Mouse (Mus musculus) mouse trophoblast stem cell (cell line): ENCODE data around the gene Tec.

Experiments used
- in situ Hi-C, 2 experiments: fragments of 300-500 bp; cut with MseI, MboI; formaldehyde crosslinking; loops; 2 replicates in 1 of 2; 3 replicates in 1 of 2; pipeline ENCODE4 v1.15.1; 2025

Tec gene

DNA sequence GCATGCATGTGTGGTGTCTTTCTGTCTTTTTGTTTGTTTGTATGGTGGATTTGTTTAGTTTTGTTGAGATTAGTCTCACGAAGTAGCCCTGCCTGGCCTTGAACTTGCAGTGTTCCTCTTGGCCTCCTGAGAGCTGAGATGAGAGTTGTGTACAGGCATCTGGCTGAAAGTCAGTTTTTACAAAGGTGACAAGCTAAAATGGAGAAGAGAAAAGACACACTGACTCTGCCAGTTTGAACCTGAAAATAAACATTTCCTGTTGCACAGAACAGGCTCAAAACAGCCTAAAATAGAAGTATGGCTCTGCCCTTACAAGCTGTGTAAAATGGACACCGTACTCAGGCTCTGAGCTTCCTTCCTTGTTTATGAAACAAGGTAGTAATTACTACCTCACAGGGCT is 14.9 kb downstream of the Tec start:
- in situ Hi-C loops: no loop called here

DNA sequence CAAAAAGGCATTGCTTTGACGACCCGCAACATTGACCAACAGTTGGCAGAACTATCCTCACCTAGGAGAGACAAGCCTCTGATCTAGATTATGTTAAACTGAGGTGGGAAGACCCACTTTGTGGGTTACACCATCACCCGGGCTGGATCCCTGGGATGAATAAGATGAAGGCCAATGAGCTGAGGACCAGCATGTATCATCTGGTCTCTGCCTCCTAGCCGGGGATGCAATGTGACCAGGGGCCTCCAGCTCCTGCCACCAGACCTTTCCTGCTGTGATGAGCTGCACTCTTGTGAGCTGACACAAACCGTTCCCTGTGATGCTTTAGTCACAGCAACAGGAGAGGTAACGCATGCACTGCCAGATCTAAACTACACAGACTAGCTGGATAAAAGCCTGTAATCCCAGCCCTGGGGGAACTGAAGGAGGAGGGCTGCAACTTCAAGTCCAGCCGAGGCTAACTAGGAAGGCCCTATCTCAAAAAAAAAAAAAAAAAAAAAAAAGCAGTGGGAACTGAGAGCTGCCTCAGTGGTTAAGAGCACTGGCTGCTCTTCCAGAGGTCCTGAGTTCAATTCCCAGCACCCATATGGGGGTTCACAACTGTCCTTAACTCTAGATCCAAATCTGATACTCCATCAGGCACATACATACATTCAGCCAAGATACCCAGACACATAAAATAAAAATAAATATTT is 15.8 kb downstream of the Tec start:
- in situ Hi-C loops: no loop called here

DNA sequence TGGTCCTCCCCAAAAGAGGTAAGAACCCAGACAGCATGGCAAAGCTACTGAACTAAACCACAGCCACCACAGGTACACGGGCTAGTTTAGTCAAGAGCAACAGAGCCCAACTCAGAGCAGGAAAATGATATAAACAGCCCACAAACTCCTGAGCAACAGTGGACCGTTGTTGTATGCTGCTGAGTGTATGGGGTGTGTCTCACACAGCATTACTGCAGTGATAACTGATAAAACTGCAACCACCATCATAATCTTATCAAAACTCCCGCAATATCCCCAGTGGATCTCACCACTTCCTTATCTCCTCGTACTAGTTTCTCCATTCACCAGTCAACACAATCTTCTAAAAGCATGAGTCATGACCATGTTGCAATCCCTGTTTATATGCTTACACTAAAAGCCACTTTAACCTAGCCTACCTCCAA is 16.6 kb downstream of the Tec start:
- in situ Hi-C loops: no loop called here

DNA sequence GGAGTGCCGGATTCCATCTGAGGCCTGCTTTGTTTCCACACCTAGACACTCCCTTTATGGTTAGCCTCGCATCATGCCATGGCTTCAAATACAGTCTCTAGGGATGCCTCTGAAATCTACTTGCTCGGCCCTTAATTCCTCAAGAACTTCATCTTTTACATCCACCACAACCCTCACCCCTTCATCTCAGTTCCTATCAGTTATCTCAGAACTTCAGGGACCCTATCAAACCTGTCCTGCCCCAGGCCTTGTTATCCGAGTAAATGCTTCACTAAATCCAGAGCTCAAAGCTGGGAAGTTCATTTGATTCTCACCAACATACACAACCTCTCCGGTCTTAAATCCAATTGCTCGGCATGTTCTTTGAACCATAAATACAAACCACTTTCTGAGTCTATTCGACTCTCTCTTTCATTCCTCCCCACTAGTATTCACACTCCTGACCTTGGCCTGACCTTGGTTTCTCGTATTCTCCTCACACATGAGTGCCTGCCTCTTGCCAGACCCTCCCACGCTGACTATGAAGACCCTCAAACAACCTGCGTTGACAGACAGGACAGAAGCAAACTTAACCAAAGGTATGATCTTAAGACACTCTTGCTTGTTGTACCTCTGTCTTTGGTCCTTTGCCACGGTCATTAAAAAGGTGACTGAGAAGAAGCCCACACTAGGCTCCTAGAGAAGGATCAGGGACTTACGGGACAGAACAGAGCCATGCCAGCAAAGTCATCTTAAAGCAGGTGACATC is 17.2 kb downstream of the Tec start:
- in situ Hi-C loops: no loop called here

DNA sequence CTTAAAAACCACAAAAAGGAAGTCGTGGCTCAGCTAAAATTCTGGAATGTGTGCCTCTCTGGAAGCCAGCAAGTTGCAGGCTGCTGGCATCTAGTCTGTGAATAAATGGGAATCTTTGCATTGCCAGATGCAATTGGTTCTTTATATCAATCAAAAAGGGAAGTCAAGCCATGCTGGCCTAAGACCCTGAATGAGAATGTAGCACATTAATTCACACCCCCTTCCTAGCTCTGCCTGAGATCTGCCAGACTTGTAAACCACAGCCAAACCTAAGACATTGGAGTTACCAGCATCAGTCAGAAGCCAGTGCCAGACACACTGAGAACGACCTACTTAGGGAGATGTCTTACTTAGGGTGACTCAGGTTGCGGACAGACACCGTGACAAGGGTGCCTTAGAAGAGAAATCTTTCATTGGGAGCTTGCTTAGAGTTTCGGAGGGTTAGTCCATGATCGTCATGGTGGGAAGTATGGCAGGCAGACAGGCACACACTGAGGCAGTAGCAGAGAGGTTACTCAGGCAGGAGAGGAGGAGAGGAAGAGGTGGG is 19.3 kb downstream of the Tec start:
- in situ Hi-C loops: no loop called here

DNA sequence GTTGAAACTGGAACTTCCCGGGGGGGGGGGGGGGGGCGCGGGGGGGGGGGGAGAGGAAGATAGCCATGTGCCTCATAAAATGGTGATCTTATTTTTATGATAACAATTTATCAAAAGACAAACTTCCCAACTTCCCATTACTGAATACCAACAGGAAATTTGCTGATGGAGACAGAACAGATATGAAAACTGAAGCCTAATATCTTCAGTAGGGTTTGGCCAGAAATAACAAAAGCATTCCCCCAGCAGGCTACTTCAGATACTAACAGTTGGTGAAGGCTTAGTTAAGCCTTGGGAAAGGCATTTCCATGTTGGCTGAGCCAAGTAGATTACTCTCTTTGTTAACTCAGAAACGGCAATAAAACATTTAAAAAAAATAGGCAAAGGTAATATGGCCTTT is 21.6 kb downstream of the Tec start:
- in situ Hi-C loops: no loop called here

DNA sequence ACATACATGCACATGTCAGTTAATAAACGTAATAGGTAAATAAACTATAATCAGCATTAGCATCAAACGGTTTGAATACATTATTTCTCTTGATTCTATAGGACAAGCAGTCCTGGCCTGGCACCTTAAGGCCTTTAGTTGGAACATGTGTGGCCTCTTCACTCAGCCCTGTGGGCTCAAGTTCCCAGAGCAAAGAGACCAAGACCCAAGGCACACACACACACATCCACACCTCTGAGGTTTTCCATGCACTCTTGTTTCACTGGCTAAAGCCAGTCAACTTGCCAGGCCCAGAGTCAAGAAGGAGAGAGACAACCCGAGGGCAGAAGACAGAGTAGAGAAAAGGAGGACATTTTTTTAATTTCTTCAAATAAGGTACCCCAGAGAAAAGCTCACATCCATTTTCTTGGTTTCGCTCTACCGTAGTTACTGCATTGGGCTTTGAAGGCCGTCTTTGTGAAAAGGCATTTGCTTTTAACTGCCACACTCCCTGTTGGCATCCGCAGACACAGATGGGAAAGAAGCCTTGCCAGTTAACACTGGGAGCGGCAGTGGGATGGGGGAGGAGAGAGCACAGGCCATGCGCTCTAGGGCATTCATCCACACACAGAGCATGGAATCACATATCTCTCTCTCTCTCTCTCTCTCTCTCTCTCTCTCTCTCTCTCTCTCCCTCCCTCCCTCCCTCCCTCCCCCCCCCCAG is 22.2 kb downstream of the Tec start:
- in situ Hi-C loops: no loop called here

DNA sequence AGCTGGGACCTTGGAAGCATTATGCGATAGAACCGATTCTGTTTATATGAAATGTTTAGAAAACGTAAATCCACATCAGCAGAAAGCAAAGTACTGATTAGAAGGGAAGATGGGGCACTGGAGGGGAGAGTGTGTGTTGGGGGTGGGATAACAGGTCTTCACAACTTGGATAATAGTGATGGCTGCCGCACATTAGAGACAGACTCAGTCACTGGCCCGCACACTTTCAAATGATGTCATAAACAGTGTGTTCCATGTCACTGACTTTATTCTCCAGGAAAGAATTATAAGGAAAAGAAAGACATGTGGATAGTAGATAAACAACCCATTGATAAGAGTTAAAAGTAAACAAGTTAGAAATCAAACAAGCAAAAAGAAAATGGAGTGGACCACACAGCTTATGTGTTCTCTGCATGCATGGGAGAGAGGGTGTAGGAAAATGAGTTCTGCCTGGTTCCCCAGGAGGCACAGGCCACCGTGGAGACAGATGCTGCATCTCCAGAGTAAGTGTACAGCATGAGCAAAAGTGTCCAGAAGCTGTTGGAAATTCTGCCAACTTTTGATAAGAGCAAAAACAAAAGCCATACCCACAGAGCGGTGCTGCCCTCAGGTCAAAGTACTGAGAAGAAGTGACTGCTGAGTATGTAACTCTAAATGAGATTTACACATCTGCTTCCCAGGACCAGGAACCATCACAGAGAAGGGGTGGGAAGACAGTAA is 23.3 kb downstream of the Tec start:
- in situ Hi-C loops: no loop called here

DNA sequence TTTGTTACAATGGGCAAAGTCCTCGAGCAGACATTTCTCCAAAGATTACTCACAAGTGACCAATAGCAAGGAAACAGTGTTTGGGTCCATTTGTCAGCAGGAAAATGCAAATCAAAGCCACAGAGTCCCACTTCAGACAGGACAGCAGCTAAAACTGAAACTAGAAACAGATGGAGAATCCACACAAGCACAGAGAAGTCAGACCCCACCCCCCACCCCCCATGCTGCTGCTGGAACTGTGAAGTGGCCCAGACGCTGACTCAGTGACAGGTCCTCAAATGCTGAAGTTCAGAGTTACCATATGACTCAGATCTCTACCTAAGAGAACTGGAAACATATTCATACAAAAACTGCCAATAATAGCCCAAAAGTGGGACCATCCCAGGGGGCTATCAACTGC is 24.0 kb downstream of the Tec start:
- in situ Hi-C loops: no loop called here

DNA sequence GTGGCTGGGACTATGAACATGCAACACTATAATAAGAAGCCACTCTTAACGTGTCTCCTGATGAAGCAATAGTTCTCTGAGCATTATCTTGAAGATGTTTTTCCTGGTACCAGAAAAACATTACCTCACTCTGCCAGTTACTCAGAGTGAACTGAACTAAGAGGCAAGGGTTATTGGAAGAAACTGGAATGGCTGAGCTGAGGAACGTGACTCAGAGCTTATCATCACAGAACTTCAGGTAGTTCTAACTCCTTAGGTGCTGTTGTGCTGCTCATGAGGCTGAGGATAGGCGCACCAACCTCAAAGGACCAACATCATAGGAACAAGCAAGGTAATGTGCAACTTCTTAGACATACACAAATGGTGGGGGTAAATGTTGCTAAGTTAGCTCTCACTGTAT is 28.6 kb downstream of the Tec start:
- in situ Hi-C loops: no loop called here

DNA sequence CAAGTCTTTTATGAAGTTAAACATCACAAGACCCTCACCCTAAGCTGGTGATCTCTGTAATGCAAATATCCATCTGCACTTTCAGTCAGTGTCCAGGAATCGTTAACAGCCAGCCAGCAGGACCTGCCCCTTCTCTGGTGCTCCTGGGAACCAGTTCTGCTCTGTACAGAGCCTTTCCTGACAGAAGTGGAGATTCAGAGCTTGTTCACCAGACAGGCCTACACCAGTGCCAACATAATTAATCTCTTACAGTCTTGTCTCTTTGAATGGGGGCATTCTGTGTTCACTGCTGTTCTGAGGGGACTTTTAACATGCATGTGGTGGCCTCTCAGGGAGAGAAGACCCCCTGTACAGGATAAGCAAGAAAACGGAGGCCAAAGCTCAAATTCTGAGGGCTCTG is 29.3 kb downstream of the Tec start:
- in situ Hi-C loops: no loop called here

DNA sequence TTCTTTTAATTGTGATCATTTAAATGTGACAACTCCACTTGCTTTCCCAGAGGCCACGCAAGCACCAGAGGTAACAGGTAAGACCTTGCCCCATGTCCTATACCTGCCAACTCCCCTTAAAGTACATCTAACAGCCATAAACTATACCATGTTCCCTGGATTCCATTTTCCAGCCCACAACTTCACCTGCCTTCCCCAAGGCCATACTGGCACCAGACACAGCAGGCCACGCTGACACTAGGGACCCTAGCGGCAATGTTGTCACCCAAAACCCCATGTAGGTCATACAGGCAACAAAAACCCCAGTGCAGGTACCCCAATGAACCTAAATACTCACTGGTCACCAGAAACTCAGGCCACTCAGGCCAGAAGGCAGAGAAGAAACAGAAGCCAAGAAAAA is 32.6 kb downstream of the Tec start:
- in situ Hi-C loops: no loop called here

DNA sequence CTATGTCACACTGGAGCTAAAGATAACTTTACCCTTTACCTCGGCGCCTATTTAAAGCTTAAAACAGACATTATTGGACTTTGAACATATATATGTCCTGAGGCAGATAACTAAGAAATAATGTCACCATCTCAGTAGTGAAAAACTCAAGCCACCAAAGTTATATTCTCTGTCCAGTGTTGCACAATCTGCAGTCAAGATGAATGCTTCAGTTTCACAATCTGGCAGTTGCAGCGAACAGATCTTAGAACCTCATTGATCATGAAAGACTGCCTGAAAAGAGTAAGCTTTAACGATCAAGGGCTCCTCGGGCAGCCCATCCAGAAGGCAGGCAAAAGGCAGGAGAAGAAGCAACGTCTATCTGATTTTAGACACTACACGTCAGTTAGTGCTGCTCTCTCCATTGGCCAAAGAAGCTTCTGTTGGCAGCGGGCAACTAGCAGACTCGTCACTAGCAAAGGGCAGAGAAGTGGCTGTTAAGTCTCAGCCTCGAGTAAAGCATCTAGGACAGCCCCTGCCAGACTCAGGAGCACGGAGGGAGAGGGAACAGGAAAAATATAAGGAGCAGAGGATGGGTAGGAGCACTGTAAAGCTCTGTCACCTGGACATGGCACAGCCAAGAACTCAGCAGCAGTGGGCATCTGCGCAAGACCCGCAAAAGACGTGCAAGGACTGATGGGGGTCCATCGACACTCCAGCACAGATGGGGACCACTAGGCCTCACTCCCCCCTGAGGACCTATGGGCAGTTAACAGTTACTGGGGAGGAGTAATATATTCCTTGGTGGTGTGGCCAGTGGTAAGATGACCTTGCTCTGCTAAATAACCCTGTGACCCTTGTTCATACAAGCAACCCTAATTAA is 35.1 kb downstream of the Tec start:
- in situ Hi-C loops: no loop called here

DNA sequence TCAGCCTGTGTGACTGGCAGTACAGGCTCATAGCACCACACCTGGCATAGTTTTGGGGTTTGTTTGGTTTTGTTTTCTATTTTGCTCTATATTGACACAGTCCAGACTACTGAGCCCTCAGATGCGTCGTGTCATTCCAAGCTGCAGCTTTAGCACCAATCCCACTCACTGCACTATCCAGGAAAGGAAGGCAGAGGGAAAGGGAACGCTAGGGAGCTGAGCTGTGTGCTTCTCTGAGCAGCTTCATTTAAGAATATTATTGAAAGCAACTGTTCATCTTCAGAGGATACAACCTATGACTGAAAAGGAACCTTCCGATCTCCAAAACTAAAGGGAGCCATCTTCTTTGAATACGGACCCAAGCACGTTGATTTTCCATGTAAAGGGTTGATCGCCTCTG is 36.1 kb downstream of the Tec start:
- in situ Hi-C loops: no loop called here

DNA sequence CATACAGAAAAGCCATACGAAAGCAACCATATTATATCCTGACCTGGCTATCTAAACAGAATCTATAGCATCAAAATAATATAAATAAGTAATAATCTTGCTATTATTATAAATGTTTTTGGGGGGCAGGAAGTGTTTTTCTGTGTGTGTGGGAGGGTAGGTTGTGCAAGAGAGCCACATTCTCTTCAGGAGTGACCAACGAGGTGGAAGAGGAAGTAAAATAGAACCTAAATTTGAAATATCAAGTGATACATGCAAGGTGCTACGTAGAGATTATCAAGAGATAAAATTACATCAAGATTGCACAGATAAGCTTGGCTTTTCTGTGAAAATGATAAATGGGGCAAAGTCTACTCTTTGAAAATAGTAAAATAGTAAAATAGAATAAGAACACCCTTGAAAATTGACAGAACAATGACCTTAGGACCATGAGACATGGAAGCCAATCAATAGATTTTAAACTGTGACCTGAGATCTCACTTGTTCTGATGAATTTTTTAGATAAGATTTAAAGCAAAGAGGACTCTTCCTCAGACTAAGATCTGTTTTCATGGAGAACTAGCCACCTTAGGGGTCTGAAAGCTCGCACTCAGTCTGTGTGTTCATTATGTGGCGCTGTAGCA is 37.2 kb downstream of the Tec start:
- in situ Hi-C loops: no loop called here

DNA sequence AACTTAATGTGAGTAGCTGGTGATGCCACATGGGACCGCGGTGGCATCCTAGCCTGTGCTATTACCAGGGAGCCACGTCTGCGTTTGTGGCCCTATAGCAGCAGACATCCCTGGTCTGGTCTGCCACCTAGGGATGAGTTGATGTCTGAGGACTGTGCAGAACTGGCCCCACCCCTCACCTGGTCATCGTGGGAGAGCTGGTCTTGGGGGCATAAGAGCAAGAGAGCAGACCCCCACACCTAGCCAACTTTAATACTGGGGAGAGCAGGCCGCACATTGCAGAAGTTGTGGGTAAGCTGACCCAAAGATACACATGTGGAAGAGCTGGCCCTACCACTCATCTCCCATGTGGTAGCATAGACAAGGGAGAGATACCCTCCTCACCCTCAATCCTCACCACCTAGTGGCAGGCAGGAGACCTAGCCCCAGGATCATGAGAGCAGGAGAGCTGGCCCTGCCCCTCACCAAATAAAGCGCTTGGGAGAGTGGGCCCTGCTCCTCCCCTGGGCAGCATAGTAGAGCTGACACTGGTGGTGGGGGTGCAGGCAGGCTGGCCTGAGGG is 38.7 kb downstream of the Tec start:
- in situ Hi-C loops: no loop called here

DNA sequence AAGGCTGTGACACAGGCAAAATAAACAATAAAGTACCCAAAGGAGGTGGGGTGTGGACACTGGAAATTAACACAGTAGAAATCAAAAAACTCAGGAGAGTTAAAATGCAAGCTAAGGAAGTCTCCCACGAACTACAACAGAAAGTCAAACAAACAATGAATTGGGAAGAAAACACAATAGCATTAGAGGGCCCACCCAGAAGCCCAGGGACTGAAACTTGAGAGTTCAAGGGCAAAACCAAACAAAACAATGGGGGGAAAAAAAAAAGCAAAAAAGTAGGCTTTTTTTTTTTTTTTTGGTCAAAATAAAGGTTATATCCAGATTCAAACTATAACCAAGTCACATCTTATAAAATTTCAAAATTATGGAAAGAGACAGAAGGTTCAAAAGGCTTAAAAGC is 39.9 kb downstream of the Tec start:
- in situ Hi-C loops: no loop called here

DNA sequence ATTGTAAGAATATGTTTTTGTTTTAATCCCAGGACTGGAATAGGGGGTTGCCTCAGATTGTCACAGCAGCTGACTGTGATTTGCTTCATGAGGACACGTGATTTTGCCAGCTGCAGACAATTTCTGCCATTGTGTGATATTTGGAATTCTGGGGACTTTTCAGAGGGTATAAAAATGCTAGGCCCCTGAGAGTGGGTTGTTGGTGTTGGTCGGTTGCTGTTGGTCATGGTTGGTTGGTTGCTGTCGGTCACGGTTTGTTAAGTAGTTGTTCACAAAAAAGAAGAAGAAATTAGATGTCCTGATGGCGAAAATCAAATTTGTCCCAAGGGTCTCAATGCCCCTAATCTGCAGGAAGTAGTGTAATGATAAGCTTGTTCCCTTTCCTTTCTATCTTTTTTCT is 40.8 kb downstream of the Tec start:
- in situ Hi-C loops: no loop called here

DNA sequence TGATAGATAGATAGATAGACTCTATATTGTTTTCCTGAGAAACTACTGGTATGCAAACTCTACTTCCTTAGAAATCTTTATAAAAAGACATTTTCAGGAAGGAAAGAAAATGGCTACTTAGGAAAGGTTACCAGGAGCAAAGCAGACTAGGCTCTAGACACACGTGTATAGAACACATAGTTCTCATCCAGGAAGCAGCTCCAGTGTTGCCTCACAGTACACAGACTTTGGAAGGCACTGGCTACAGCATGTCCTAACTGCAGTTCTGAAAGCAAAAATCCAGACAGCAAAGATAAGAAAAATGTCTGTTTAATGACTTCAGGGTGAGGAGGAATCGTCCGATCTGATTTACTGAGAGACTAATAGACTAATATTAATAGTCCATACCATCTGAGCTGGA is 41.8 kb downstream of the Tec start:
- in situ Hi-C loops: no loop called here

DNA sequence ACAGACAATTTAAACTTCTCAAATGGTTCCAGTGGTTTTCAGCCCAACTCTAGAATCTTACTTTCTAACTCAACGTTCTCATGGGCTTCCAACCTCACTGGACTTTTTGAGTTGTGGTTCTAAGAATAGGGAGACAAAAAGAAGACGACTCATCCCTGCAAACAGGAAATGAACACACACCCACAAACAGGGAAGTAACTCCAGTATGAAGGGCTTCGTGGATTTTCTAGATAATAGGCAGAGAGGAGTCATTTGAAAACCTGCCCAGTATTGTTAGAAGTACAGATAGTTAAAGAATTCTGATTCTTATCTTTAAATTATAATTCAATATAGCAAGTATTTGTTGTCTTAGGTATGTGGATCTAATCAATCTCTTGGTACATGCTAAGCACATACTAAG is 47.6 kb downstream of the Tec start:
- in situ Hi-C loops: no loop called here
